Mouse (Mus musculus) hindbrain, postnatal 0 days (tissue): ENCODE results near the gene 0610009B22Rik. TPM values are rescaled to one million over a fixed set of nuclear protein-coding genes. Genes with fewer than 3 reads are reported as not detected.
"Not testable (repeated sequence)": the region's sequence is repeated elsewhere in the genome, so short reads cannot be mapped to it uniquely, and the experiment has no call there.

Experiments
- ATAC-seq: fragments of 200-750 bp; cut with Nextera tagmentation; 2 replicates; pipeline ENCODE4 v1.8.0; 2017; ENCODE audit warnings: mild to moderate bottlenecking, moderate TSS enrichment, moderate library complexity
- DNase-seq: peaks from one replicate; pipeline ENCODE4 v3.0.0-alpha.2; 2015; ENCODE audit warnings: low spot score
- H3K27ac ChIP-seq: fragments of 300-500 bp; sonication (generic); 2 replicates; pipeline ENCODE4 v1.5.1; 2014; ENCODE audit warnings: mild to moderate bottlenecking
- H3K27me3 ChIP-seq: fragments of 300-500 bp; sonication (generic); 2 replicates; pipeline ENCODE4 v1.6.1; 2014; ENCODE audit warnings: low read length, mixed read lengths; ENCODE audit not compliant: insufficient read depth
- H3K36me3 ChIP-seq: fragments of 300-500 bp; sonication (generic); 2 replicates; pipeline ENCODE4 v1.6.1; 2014; ENCODE audit warnings: low read length, mixed read lengths; ENCODE audit not compliant: insufficient read depth
- H3K4me1 ChIP-seq: fragments of 300-500 bp; sonication (generic); 2 replicates; pipeline ENCODE4 v1.6.1; 2014; ENCODE audit warnings: antibody characterized with exemption, low read length, mixed read lengths; ENCODE audit not compliant: insufficient read depth
- H3K4me2 ChIP-seq: fragments of 300-500 bp; sonication (generic); 2 replicates; pipeline ENCODE4 v1.6.1; 2014; ENCODE audit warnings: low read depth, mild to moderate bottlenecking, low read length, moderate library complexity, mixed read lengths
- H3K4me3 ChIP-seq: fragments of 300-500 bp; sonication (generic); 2 replicates; pipeline ENCODE4 v1.5.1; 2014; ENCODE audit warnings: low read length
- H3K9ac ChIP-seq: fragments of 300-500 bp; sonication (generic); replicated peaks from 2 replicates; pipeline ENCODE4 v1.6.1; 2014; ENCODE audit warnings: mild to moderate bottlenecking, low read length, moderate library complexity, mixed read lengths
- H3K9me3 ChIP-seq: fragments of 300-500 bp; sonication (generic); 2 replicates; pipeline ENCODE4 v1.6.1; 2016; ENCODE audit warnings: low read length, mixed read lengths
- CTCF ChIP-seq: IDR thresholded peaks from 2 replicates; pipeline ENCODE4 v1.5.1; 2016; ENCODE audit warnings: antibody characterized with exemption, control low read depth, low read depth
- WGBS: fragments of 180-500 bp; shearing (Covaris S2); extraction: QIAGEN DNeasy Blood & Tissue Kit; methylation state at CpG from one replicate; pipeline ENCODE4 v1.1.7; 2014; 5-methylcytosine and 5-hydroxymethylcytosine counted together
- polyA plus RNA-seq: library from polyadenylated mRNA; unstranded; fragments of >200 nt; fragmentation: Nextera tagmentation; extraction: Ambion mirVana; gene quantifications from 2 replicates; pipeline ENCODE4 v1.2.1, GENCODE M21; 2015
- total RNA-seq: library from RNA; depleted of rRNA; stranded (reverse); fragments of >200 nt; gene quantifications from 2 replicates; pipeline ENCODE4 v1.2.3, GENCODE M21; 2014; rRNA removed

0610009B22Rik gene
- 16.8 and 23.8 TPM in 2 replicates for total RNA-seq
- polyA plus RNA-seq, result 92.3 and 96.0 TPM in 2 replicates

- Histone ChIP-seq H3K4me1 (no peaks in the 10 kb centered on the region; the same call in 1 of the 2 replicates), H3K4me3 (peak within 1 kb of the TSS; percentile 79), H3K4me2 (peak within 1 kb of the TSS; percentile 86), H3K36me3 (peaks cover 3% of the 10 kb centered on the region; the same call in 1 of the 2 replicates), H3K27ac (peak within 1 kb of the TSS; percentile 99), H3K9ac (peak within 1 kb of the TSS; percentile 69), H3K27me3 (no peaks in the 10 kb centered on the region), H3K9me3 (no peaks in the 10 kb centered on the region)
- DNase-seq (peak; percentile 100), ATAC-seq (peak; percentile 99)
- no peak for TF ChIP-seq CTCF
- WGBS, result under 1% methylated on average over 60 of the region's 60 CpGs
Measured at GRCm38 (mm10) chr11:51688330-51689328, at the start of gene 0610009B22Rik. TSS of gene 0610009B22Rik (minus strand) at chr11:51688874.

GRCm38 (mm10) chr11:51734218-51734617, 45.5 kb upstream of the 0610009B22Rik start:
- not testable (repeated sequence) for H3K4me1 ChIP-seq, H3K27me3 ChIP-seq, H3K27ac ChIP-seq, H3K9ac ChIP-seq, DNase-seq, ATAC-seq, H3K4me2 ChIP-seq, H3K9me3 ChIP-seq, H3K4me3 ChIP-seq
- 96% methylated on average over 12 of the region's 13 CpGs for WGBS
- peaks cover 36% of the 10 kb centered on the region; the same call in 1 of the 2 replicates for H3K36me3 ChIP-seq

GRCm38 (mm10) chr11:51732883-51733282, 44.2 kb upstream of the 0610009B22Rik start:
- Histone ChIP-seq H3K4me1 (no peaks in the 10 kb centered on the region), H3K4me2 (no peak overlapping the region), H3K9me3 (no peaks in the 10 kb centered on the region), H3K27ac (no peak overlapping the region), H3K27me3 (no peaks in the 10 kb centered on the region), H3K36me3 (peaks cover 36% of the 10 kb centered on the region; the same call in 1 of the 2 replicates), H3K9ac (no peak overlapping the region), H3K4me3 (no peak overlapping the region)
- no peak for DNase-seq
- WGBS, result 84% methylated on average over 1 of the region's 1 CpGs
- no peak for TF ChIP-seq CTCF
- no peak for ATAC-seq

- H3K36me3 ChIP-seq, result peaks cover 62% of the 10 kb centered on the region
- no peak overlapping the region for H3K27ac ChIP-seq
- H3K9me3 ChIP-seq, result no peaks in the 10 kb centered on the region
- DNase-seq (no peak), ATAC-seq (no peak)
- no peaks in the 10 kb centered on the region for H3K4me1 ChIP-seq
- H3K4me3 ChIP-seq, result no peak overlapping the region
- H3K27me3 ChIP-seq, result no peaks in the 10 kb centered on the region
- no peak overlapping the region for H3K9ac ChIP-seq
- H3K4me2 ChIP-seq, result no peak overlapping the region
- TF ChIP-seq CTCF, result no peak
- WGBS, result 94% methylated on average over 11 of the region's 11 CpGs
Measured at GRCm38 (mm10) chr11:51721066-51721465, 32.4 kb upstream of the 0610009B22Rik start.

- Histone ChIP-seq H3K36me3 (peaks cover 49% of the 10 kb centered on the region), H3K9me3 (no peaks in the 10 kb centered on the region), H3K4me2 (no peak overlapping the region), H3K9ac (no peak overlapping the region), H3K27me3 (no peaks in the 10 kb centered on the region), H3K4me3 (no peak overlapping the region), H3K4me1 (no peaks in the 10 kb centered on the region), H3K27ac (no peak overlapping the region)
- WGBS, result 96% methylated on average over 13 of the region's 13 CpGs
- no peak for TF ChIP-seq CTCF
- DNase-seq (no peak), ATAC-seq (no peak)
Measured at GRCm38 (mm10) chr11:51707080-51707479, 18.4 kb upstream of the 0610009B22Rik start.

- H3K36me3 ChIP-seq, result peaks cover 44% of the 10 kb centered on the region; the same call in 1 of the 2 replicates
- TF ChIP-seq CTCF, result no peak
- DNase-seq (no peak), ATAC-seq (no peak)
- WGBS, result 93% methylated on average over 9 of the region's 10 CpGs
- H3K4me2 ChIP-seq, result no peak overlapping the region
- H3K4me1 ChIP-seq, result no peaks in the 10 kb centered on the region
- H3K27me3 ChIP-seq, result no peaks in the 10 kb centered on the region
- no peak overlapping the region for H3K4me3 ChIP-seq
- H3K9me3 ChIP-seq, result no peaks in the 10 kb centered on the region
- H3K27ac ChIP-seq, result no peak overlapping the region
- H3K9ac ChIP-seq, result no peak overlapping the region
Measured at GRCm38 (mm10) chr11:51706451-51706850, 17.8 kb upstream of the 0610009B22Rik start.
